Mouse (Mus musculus) liver, embryonic 14.5 days (tissue): ENCODE results near the gene Slc46a1.

Source experiments
- CTCF ChIP-seq: IDR thresholded peaks from 2 replicates; pipeline ENCODE4 v1.5.1; 2016; ENCODE audit warnings: antibody characterized with exemption, low read depth, control low read depth
- EP300 ChIP-seq: IDR thresholded peaks from 2 replicates; pipeline ENCODE4 v1.6.1; 2016; ENCODE audit warnings: antibody characterized with exemption, low read depth

- no peak for TF ChIP-seq EP300
- TF ChIP-seq CTCF: no peak
These were observed 18.1 kb downstream of the Slc46a1 start for GRCm38 (mm10) chr11:78483639-78484038.
